Comparison of ENCODE assay signal across 8 mouse cellular contexts in the genomic region with DNA sequence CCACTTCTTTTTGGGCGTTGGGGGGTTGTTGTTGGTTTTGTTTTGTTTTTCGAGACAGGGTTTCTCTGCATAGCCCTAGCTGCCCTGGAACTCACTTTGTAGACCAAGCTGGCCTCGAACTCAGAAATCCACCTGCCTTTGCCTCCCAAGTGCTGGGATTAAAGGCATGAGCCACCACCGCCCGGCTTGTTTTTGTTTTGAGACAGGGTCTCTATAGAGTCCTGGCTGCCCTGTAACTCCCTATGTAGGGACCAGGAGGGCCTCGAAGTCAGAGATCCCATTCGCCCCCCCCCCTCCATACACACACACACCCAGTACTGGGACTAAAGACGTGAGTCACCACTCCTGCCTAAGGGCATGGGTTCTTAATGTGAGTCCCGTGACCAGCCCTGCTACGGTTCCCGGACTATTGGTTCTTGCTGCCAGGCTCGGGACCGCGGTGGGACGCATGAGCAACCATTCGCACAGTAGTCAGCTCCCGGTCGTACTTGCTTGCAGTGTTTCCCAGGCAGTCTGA. TPM values are rescaled to one million over a fixed set of nuclear protein-coding genes. Genes with fewer than 3 reads are reported as not detected.
DNase-seq lines count a peak whose midpoint lies in the region; ATAC-seq and TF ChIP-seq lines count a peak whose summit lies in the region.

No protein-coding gene starts in this region.

- H3K27me3 ChIP-seq in embryonic facial prominence, embryonic 12.5 days = no peaks in the 10 kb centered on the region
- H3K27me3 ChIP-seq in heart, embryonic 16.5 days (ENCODE audit: control insufficient read depth, insufficient read depth, low read length) = no peaks in the 10 kb centered on the region
- H3K27me3 ChIP-seq in megakaryocyte, embryonic 14.5 days (replicated peaks) = peaks cover 2% of the 10 kb centered on the region
- no peaks in the 10 kb centered on the region for H3K27me3 ChIP-seq in spleen, adult 2 months (ENCODE audit: control insufficient read depth, insufficient read depth, low read length)

- TF ChIP-seq CTCF in spleen, adult 2 months (IDR thresholded peaks at IDR 0.05; ENCODE audit: extremely low read depth, insufficient read depth, insufficient read length, insufficient replicate concordance) = no peak

- H3K4me1 ChIP-seq in embryonic facial prominence, embryonic 12.5 days = peaks cover 10% of the 10 kb centered on the region
- H3K4me1 ChIP-seq in heart, embryonic 16.5 days (ENCODE audit: control insufficient read depth, insufficient read depth, low read length) = peaks cover 28% of the 10 kb centered on the region
- H3K4me1 ChIP-seq in megakaryocyte, embryonic 14.5 days = peaks cover 33% of the 10 kb centered on the region
- H3K4me1 ChIP-seq in spleen, adult 2 months (ENCODE audit: control insufficient read depth, insufficient read depth, insufficient read length) = no peaks in the 10 kb centered on the region; the same call in 1 of the 2 replicates

- peak overlapping the region; percentile 39 for H3K9ac ChIP-seq in embryonic facial prominence, embryonic 12.5 days
- H3K9ac ChIP-seq in heart, embryonic 16.5 days (ENCODE audit: low read length) = peak overlapping the region; percentile 68

- ATAC-seq in embryonic facial prominence, embryonic 12.5 days (ENCODE audit: insufficient number of reproducible peaks, insufficient read depth, low FRiP score, low TSS enrichment) = peak; percentile 17
- peak; percentile 9 for ATAC-seq in heart, embryonic 16.5 days (replicated peaks; ENCODE audit: extremely low read depth, insufficient read depth, low FRiP score)

- DNase-seq in 416B (ENCODE audit: low read depth) = peak; percentile 78
- peak; percentile 27 for DNase-seq in adipocyte (ENCODE audit: low spot score)
- peak; percentile 88 to 94 for DNase-seq in kidney, postnatal 25 days
- DNase-seq in spleen, adult 2 months (ENCODE audit: low read depth in 1 of 2, low spot score in 2 of 2) = peak in 1 of 2 experiments; percentile 35
- DNase-seq in frontal cortex, postnatal 25 days (ENCODE audit: low spot score in 2 of 2) = no peak

- TF ChIP-seq POLR2A in spleen, adult 2 months (IDR thresholded peaks at IDR 0.05; ENCODE audit: low read depth, low read length) = no peak

- H3K4me3 ChIP-seq in embryonic facial prominence, embryonic 12.5 days = peak overlapping the region; percentile 89
- H3K4me3 ChIP-seq in heart, embryonic 16.5 days (ENCODE audit: low read length) = peak overlapping the region; percentile 83
- H3K4me3 ChIP-seq in megakaryocyte, embryonic 14.5 days (replicated peaks) = peak overlapping the region; percentile 100
- H3K4me3 ChIP-seq in spleen, adult 2 months (ENCODE audit: extremely low read depth, insufficient read depth, insufficient read length) = peak overlapping the region; percentile 96

- WGBS in embryonic facial prominence, embryonic 12.5 days = 2% methylated on average over 18 of the region's 18 CpGs
- 2% methylated on average over 18 of the region's 18 CpGs for WGBS in heart, embryonic 16.5 days
- 2% methylated on average over 18 of the region's 18 CpGs for WGBS in spleen, adult 2 months

- H3K27ac ChIP-seq in embryonic facial prominence, embryonic 12.5 days = peak overlapping the region; percentile 36
- H3K27ac ChIP-seq in heart, embryonic 16.5 days (ENCODE audit: low read length) = peak overlapping the region; percentile 87
- peak overlapping the region; percentile 25; the same call in 1 of the 2 replicates for H3K27ac ChIP-seq in spleen, adult 2 months (ENCODE audit: insufficient read depth, low read length)

- no peaks in the 10 kb centered on the region for H3K36me3 ChIP-seq in embryonic facial prominence, embryonic 12.5 days
- H3K36me3 ChIP-seq in heart, embryonic 16.5 days (ENCODE audit: control insufficient read depth, insufficient read depth) = no peaks in the 10 kb centered on the region
- no peaks in the 10 kb centered on the region for H3K36me3 ChIP-seq in megakaryocyte, embryonic 14.5 days (replicated peaks; ENCODE audit: low read length)
- no peaks in the 10 kb centered on the region for H3K36me3 ChIP-seq in spleen, adult 2 months (ENCODE audit: control insufficient read depth, insufficient read depth, low read length)

- H3K4me2 ChIP-seq in embryonic facial prominence, embryonic 12.5 days (replicated peaks) = peak overlapping the region; percentile 86
- peak overlapping the region; percentile 93 for H3K4me2 ChIP-seq in heart, embryonic 16.5 days (ENCODE audit: low read depth, low read length)

- no peaks in the 10 kb centered on the region for H3K9me3 ChIP-seq in embryonic facial prominence, embryonic 12.5 days
- no peaks in the 10 kb centered on the region for H3K9me3 ChIP-seq in heart, embryonic 16.5 days (replicated peaks; ENCODE audit: control insufficient read depth, low read length)
- no peaks in the 10 kb centered on the region for H3K9me3 ChIP-seq in megakaryocyte, embryonic 14.5 days

RNA-seq across cellular contexts. Expression of a gene that starts 0.8 kb away (rescaled TPM):
- polyA plus RNA-seq in embryonic facial prominence, embryonic 12.5 days (2016; fragmentation: Nextera tagmentation; extraction: Ambion mirVana) = 18.7 and 19.1 TPM in 2 replicates
- 27.7 and 29.6 TPM in 2 replicates for polyA plus RNA-seq in heart, embryonic 16.5 days (2015; fragmentation: Nextera tagmentation; extraction: Ambion mirVana)
- polyA plus RNA-seq in megakaryocyte, embryonic 14.5 days (2012; ENCODE audit: insufficient read depth, low replicate concordance) = 2.1 TPM in 1 of 2 replicates, not detected in the other
- polyA plus RNA-seq in spleen, adult 2 months (2012; rRNA removed) = 4.4 and 5.8 TPM in 2 replicates

RNA-seq across cellular contexts. Expression of a gene that starts 7.8 kb away (rescaled TPM):
- polyA plus RNA-seq in embryonic facial prominence, embryonic 12.5 days (2016; fragmentation: Nextera tagmentation; extraction: Ambion mirVana) = 37.1 and 37.2 TPM in 2 replicates
- polyA plus RNA-seq in heart, embryonic 16.5 days (2015; fragmentation: Nextera tagmentation; extraction: Ambion mirVana) = 50.4 and 53.2 TPM in 2 replicates
- polyA plus RNA-seq in megakaryocyte, embryonic 14.5 days (2012; ENCODE audit: insufficient read depth, low replicate concordance) = 0.87 and 24.9 TPM in 2 replicates
- 8.3 and 10.3 TPM in 2 replicates for polyA plus RNA-seq in spleen, adult 2 months (2012; rRNA removed)

RNA-seq across cellular contexts. Expression of a gene that starts 24.6 kb away (rescaled TPM):
- polyA plus RNA-seq in embryonic facial prominence, embryonic 12.5 days (2016; fragmentation: Nextera tagmentation; extraction: Ambion mirVana) = 5.4 and 6.0 TPM in 2 replicates
- 4.1 and 5.2 TPM in 2 replicates for polyA plus RNA-seq in heart, embryonic 16.5 days (2015; fragmentation: Nextera tagmentation; extraction: Ambion mirVana)
- 12.2 TPM in 1 of 2 replicates, not detected in the other for polyA plus RNA-seq in megakaryocyte, embryonic 14.5 days (2012; ENCODE audit: insufficient read depth, low replicate concordance)
- 4.5 and 6.0 TPM in 2 replicates for polyA plus RNA-seq in spleen, adult 2 months (2012; rRNA removed)

Comparison
In these comparisons a context has a peak if more than half of its experiments do, and no peak if none do; other contexts are left out.
1. DNase-seq: peak in 416B (single experiment), adipocyte (single experiment) and kidney, postnatal 25 days (2 of 2); none in frontal cortex, postnatal 25 days (0 of 2).
2. H3K27ac ChIP-seq: peak in every context shown above with its lines; median percentile 87 in heart, embryonic 16.5 days; 36 in embryonic facial prominence, embryonic 12.5 days; 25 in spleen, adult 2 months.
3. Peak in every context shown above with its lines, with median percentiles within 50 percentile points of each other: H3K4me3 ChIP-seq.